Mouse (Mus musculus): ENCODE measurements at regions not wholly inside any gene's neighbourhood (a gene's known extent, or its start where the extent isn't known, plus 50 kb on each side); places are given as distances from the start of the nearest gene placed in this dataset.

GRCm38 (mm10) chr11:89932231-89932865 lies 70.3 kb downstream of the Pctp start:
- no peak for ATAC-seq (ENCODE audit: low FRiP score, low read depth)
- no peaks in the 10 kb centered on the region for H3K9me3 ChIP-seq
- peaks cover 12% of the 10 kb centered on the region for H3K4me1 ChIP-seq (replicated peaks)
- H3K4me2 ChIP-seq: no peak overlapping the region
- 57% methylated on average over 8 of the region's 8 CpGs for WGBS
- 0 out of 2 replicates have a peak overlapping the region, but pooled peaks have one; percentile 15 for H3K27ac ChIP-seq (replicated peaks)
- no peak overlapping the region for H3K4me3 ChIP-seq
- no peaks in the 10 kb centered on the region for H3K36me3 ChIP-seq
- no peak overlapping the region for H3K9ac ChIP-seq
- H3K27me3 ChIP-seq: no peaks in the 10 kb centered on the region

- ATAC-seq (ENCODE audit: low FRiP score, low read depth): no peak
- no peak overlapping the region for H3K9ac ChIP-seq
- no peaks in the 10 kb centered on the region for H3K36me3 ChIP-seq
- no peak overlapping the region for H3K27ac ChIP-seq (replicated peaks)
- no peak overlapping the region for H3K4me2 ChIP-seq
- H3K4me3 ChIP-seq: no peak overlapping the region
- H3K27me3 ChIP-seq: no peaks in the 10 kb centered on the region
- no peaks in the 10 kb centered on the region for H3K9me3 ChIP-seq
- 90% methylated on average over 12 of the region's 12 CpGs for WGBS
- peaks cover 12% of the 10 kb centered on the region for H3K4me1 ChIP-seq (replicated peaks)
Measured at GRCm38 (mm10) chr11:89929115-89929988, 73.3 kb downstream of the Pctp start.

- H3K27ac ChIP-seq (replicated peaks): peak overlapping the region; percentile 5; the same call in 1 of the 2 replicates
- H3K9ac ChIP-seq: no peak overlapping the region
- no peak overlapping the region for H3K4me3 ChIP-seq
- no peaks in the 10 kb centered on the region for H3K9me3 ChIP-seq
- H3K36me3 ChIP-seq: no peaks in the 10 kb centered on the region
- peaks cover 5% of the 10 kb centered on the region for H3K4me1 ChIP-seq (replicated peaks)
- no peak overlapping the region for H3K4me2 ChIP-seq
- ATAC-seq (ENCODE audit: low FRiP score, low read depth): 0 out of 2 replicates have a peak, but pooled peaks have one; percentile 30
- WGBS: 39% methylated on average over 3 of the region's 3 CpGs
- no peaks in the 10 kb centered on the region for H3K27me3 ChIP-seq
Measured at GRCm38 (mm10) chr11:89927483-89928156, 75.1 kb downstream of the Pctp start.

GRCm38 (mm10) chr11:89922551-89922950 lies 80.1 kb downstream of the Pctp start:
- WGBS: 78% methylated on average over 6 of the region's 6 CpGs
- no peak for ATAC-seq (ENCODE audit: low FRiP score, low read depth)
- Histone ChIP-seq H3K4me2 (no peak overlapping the region), H3K4me1 (replicated peaks) (no peaks in the 10 kb centered on the region), H3K4me3 (no peak overlapping the region), H3K9ac (no peak overlapping the region), H3K36me3 (no peaks in the 10 kb centered on the region), H3K27ac (replicated peaks) (no peak overlapping the region), H3K27me3 (no peaks in the 10 kb centered on the region), H3K9me3 (no peaks in the 10 kb centered on the region)

GRCm38 (mm10) chr11:89921146-89921545 lies 81.5 kb downstream of the Pctp start:
- Histone ChIP-seq H3K36me3 (no peaks in the 10 kb centered on the region), H3K27ac (replicated peaks) (no peak overlapping the region), H3K4me2 (no peak overlapping the region), H3K4me1 (replicated peaks) (no peaks in the 10 kb centered on the region), H3K27me3 (no peaks in the 10 kb centered on the region), H3K9ac (no peak overlapping the region), H3K4me3 (no peak overlapping the region), H3K9me3 (no peaks in the 10 kb centered on the region)
- 56% methylated on average over 6 of the region's 6 CpGs for WGBS
- peak; percentile 45; the same call in 1 of the 2 replicates for ATAC-seq (ENCODE audit: low FRiP score, low read depth)

GRCm38 (mm10) chr11:89915795-89916194 lies 86.9 kb downstream of the Pctp start:
- H3K4me1 ChIP-seq (replicated peaks): no peaks in the 10 kb centered on the region
- 88% methylated on average over 4 of the region's 4 CpGs for WGBS
- no peaks in the 10 kb centered on the region for H3K36me3 ChIP-seq

GRCm38 (mm10) chr11:89914577-89914976 lies 88.1 kb downstream of the Pctp start:
- Histone ChIP-seq H3K9ac (no peak overlapping the region), H3K36me3 (no peaks in the 10 kb centered on the region), H3K4me3 (no peak overlapping the region), H3K4me1 (replicated peaks) (no peaks in the 10 kb centered on the region), H3K27me3 (no peaks in the 10 kb centered on the region), H3K9me3 (no peaks in the 10 kb centered on the region), H3K4me2 (no peak overlapping the region), H3K27ac (replicated peaks) (no peak overlapping the region)
- WGBS: 83% methylated on average over 2 of the region's 2 CpGs
- ATAC-seq (ENCODE audit: low FRiP score, low read depth): no peak

More at GRCm38 (mm10) chr11:89915795-89916194, 86.9 kb downstream of the Pctp start:
- H3K27ac ChIP-seq (replicated peaks): no peak overlapping the region
- no peaks in the 10 kb centered on the region for H3K27me3 ChIP-seq
- ATAC-seq (ENCODE audit: low FRiP score, low read depth): no peak
- H3K9me3 ChIP-seq: no peaks in the 10 kb centered on the region
- no peak overlapping the region for H3K9ac ChIP-seq
- no peak overlapping the region for H3K4me3 ChIP-seq
- no peak overlapping the region for H3K4me2 ChIP-seq

- Histone ChIP-seq H3K9ac (no peak overlapping the region), H3K4me3 (no peak overlapping the region), H3K4me1 (replicated peaks) (peaks cover 13% of the 10 kb centered on the region; the same call in 1 of the 2 replicates), H3K4me2 (no peak overlapping the region), H3K36me3 (no peaks in the 10 kb centered on the region), H3K27me3 (no peaks in the 10 kb centered on the region), H3K27ac (replicated peaks) (no peak overlapping the region), H3K9me3 (no peaks in the 10 kb centered on the region)
- ATAC-seq (ENCODE audit: low FRiP score, low read depth): no peak
- 66% methylated on average over 9 of the region's 9 CpGs for WGBS
Measured at GRCm38 (mm10) chr11:89901241-89901740, 101.4 kb downstream of the Pctp start.

GRCm38 (mm10) chr11:89898516-89898915 lies 104.2 kb downstream of the Pctp start:
- ATAC-seq (ENCODE audit: low FRiP score, low read depth): peak; percentile 54; the same call in 1 of the 2 replicates
- Histone ChIP-seq H3K4me1 (replicated peaks) (peaks cover 13% of the 10 kb centered on the region; the same call in 1 of the 2 replicates), H3K27ac (replicated peaks) (no peak overlapping the region), H3K4me2 (no peak overlapping the region), H3K9ac (no peak overlapping the region), H3K9me3 (no peaks in the 10 kb centered on the region), H3K4me3 (no peak overlapping the region), H3K36me3 (no peaks in the 10 kb centered on the region), H3K27me3 (no peaks in the 10 kb centered on the region)
- 31% methylated on average over 4 of the region's 4 CpGs for WGBS

- ATAC-seq (ENCODE audit: low FRiP score, low read depth): no peak
- no peak overlapping the region for H3K9ac ChIP-seq
- peaks cover 13% of the 10 kb centered on the region; the same call in 1 of the 2 replicates for H3K4me1 ChIP-seq (replicated peaks)
- H3K9me3 ChIP-seq: no peaks in the 10 kb centered on the region
- H3K4me2 ChIP-seq: no peak overlapping the region
- H3K36me3 ChIP-seq: no peaks in the 10 kb centered on the region
- H3K4me3 ChIP-seq: no peak overlapping the region
- 57% methylated on average over 3 of the region's 3 CpGs for WGBS
- H3K27ac ChIP-seq (replicated peaks): no peak overlapping the region
- no peaks in the 10 kb centered on the region for H3K27me3 ChIP-seq
Measured at GRCm38 (mm10) chr11:89896854-89897253, 105.8 kb downstream of the Pctp start.

GRCm38 (mm10) chr11:89871587-89871986 lies 94.1 kb upstream of the Ankfn1 start:
- no peak overlapping the region for H3K4me3 ChIP-seq

GRCm38 (mm10) chr11:89867575-89867974 lies 90.1 kb upstream of the Ankfn1 start:
- H3K4me1 ChIP-seq (replicated peaks): no peaks in the 10 kb centered on the region
- no peaks in the 10 kb centered on the region for H3K9me3 ChIP-seq
- 46% methylated on average over 2 of the region's 2 CpGs for WGBS
- no peak overlapping the region for H3K4me2 ChIP-seq
- ATAC-seq (ENCODE audit: low FRiP score, low read depth): no peak
- no peaks in the 10 kb centered on the region for H3K36me3 ChIP-seq
- H3K27me3 ChIP-seq: no peaks in the 10 kb centered on the region
- no peak overlapping the region for H3K4me3 ChIP-seq
- no peak overlapping the region for H3K27ac ChIP-seq (replicated peaks)
- H3K9ac ChIP-seq: no peak overlapping the region

More at GRCm38 (mm10) chr11:89871587-89871986, 94.1 kb upstream of the Ankfn1 start:
- H3K36me3 ChIP-seq: no peaks in the 10 kb centered on the region
- H3K27ac ChIP-seq (replicated peaks): no peak overlapping the region
- H3K4me2 ChIP-seq: no peak overlapping the region
- H3K9me3 ChIP-seq: no peaks in the 10 kb centered on the region
- H3K4me1 ChIP-seq (replicated peaks): no peaks in the 10 kb centered on the region
- ATAC-seq (ENCODE audit: low FRiP score, low read depth): no peak
- WGBS: 34% methylated on average over 2 of the region's 2 CpGs
- no peaks in the 10 kb centered on the region for H3K27me3 ChIP-seq
- no peak overlapping the region for H3K9ac ChIP-seq
